Mouse (Mus musculus) forebrain, embryonic 15.5 days (tissue): ENCODE results near the gene Irf6. TPM values are rescaled to one million over a fixed set of nuclear protein-coding genes. Genes with fewer than 3 reads are reported as not detected.

Experiments
- ATAC-seq: fragments of 200-750 bp; cut with Nextera tagmentation; replicated peaks from 2 replicates; pipeline ENCODE4 v1.8.0; 2017; ENCODE audit warnings: mild to moderate bottlenecking, moderate TSS enrichment, moderate library complexity
- H3K27ac ChIP-seq: fragments of 300-500 bp; sonication (generic); replicated peaks from 2 replicates; pipeline ENCODE4 v1.5.1; 2015; ENCODE audit warnings: mild to moderate bottlenecking, inconsistent platforms
- H3K27me3 ChIP-seq: fragments of 300-500 bp; sonication (generic); 2 replicates; pipeline ENCODE4 v1.6.1; 2015; ENCODE audit warnings: inconsistent platforms
- H3K36me3 ChIP-seq: fragments of 300-500 bp; sonication (generic); 2 replicates; pipeline ENCODE4 v1.6.1; 2015; ENCODE audit warnings: mild to moderate bottlenecking, inconsistent platforms
- H3K4me1 ChIP-seq: fragments of 300-500 bp; sonication (generic); 2 replicates; pipeline ENCODE4 v1.6.1; 2015; ENCODE audit warnings: inconsistent platforms
- H3K4me2 ChIP-seq: fragments of 300-500 bp; sonication (generic); replicated peaks from 2 replicates; pipeline ENCODE4 v1.6.1; 2015; ENCODE audit warnings: mild to moderate bottlenecking, inconsistent platforms
- H3K4me3 ChIP-seq: fragments of 300-500 bp; sonication (generic); 2 replicates; pipeline ENCODE4 v1.5.1; 2015; ENCODE audit warnings: mild to moderate bottlenecking, inconsistent platforms
- H3K9ac ChIP-seq: fragments of 300-500 bp; sonication (generic); replicated peaks from 2 replicates; pipeline ENCODE4 v1.6.1; 2015; ENCODE audit warnings: mild to moderate bottlenecking, inconsistent platforms
- H3K9me3 ChIP-seq: fragments of 300-500 bp; sonication (generic); 2 replicates; pipeline ENCODE4 v1.6.1; 2016; ENCODE audit warnings: inconsistent platforms
- WGBS: fragments of 180-500 bp; shearing (Covaris S2); methylation state at CpG from one replicate; pipeline ENCODE4 v1.1.7; 2015; ENCODE audit warnings: mixed read lengths; 5-methylcytosine and 5-hydroxymethylcytosine counted together
- polyA plus RNA-seq: library from polyadenylated mRNA; unstranded; fragments of >200 nt; fragmentation: Nextera tagmentation; extraction: Ambion mirVana; gene quantifications from 2 replicates; pipeline ENCODE4 v1.2.1, GENCODE M21; 2015

Irf6 gene
- 0.52 and 0.79 TPM in 2 replicates for polyA plus RNA-seq

- WGBS, result under 1% methylated on average over 30 of the region's 30 CpGs
- no peak within 1 kb of the TSS for H3K9ac ChIP-seq
- peak; percentile 53; the same call in 1 of the 2 replicates for ATAC-seq
- H3K27ac ChIP-seq, result no peak within 1 kb of the TSS
- peaks cover 13% of the 10 kb centered on the region; the same call in 1 of the 2 replicates for H3K4me1 ChIP-seq
- H3K4me3 ChIP-seq, result 0 out of 2 replicates have a peak within 1 kb of the TSS, but pooled peaks have one; percentile 7
- H3K9me3 ChIP-seq, result no peaks in the 10 kb centered on the region
- no peaks in the 10 kb centered on the region for H3K36me3 ChIP-seq
- H3K4me2 ChIP-seq, result peak within 1 kb of the TSS; percentile 29
- peaks cover 27% of the 10 kb centered on the region for H3K27me3 ChIP-seq
Observed at GRCm38 (mm10) chr1:193152872-193153271, at the start of gene Irf6. Gene Irf6, plus strand, starts transcription at chr1:193153111.

GRCm38 (mm10) chr1:193112093-193112492 lies 40.8 kb upstream of the Irf6 start:
- Histone ChIP-seq H3K27ac (no peak overlapping the region), H3K27me3 (no peaks in the 10 kb centered on the region), H3K4me1 (no peaks in the 10 kb centered on the region), H3K36me3 (peaks cover 94% of the 10 kb centered on the region), H3K9ac (no peak overlapping the region), H3K4me2 (no peak overlapping the region), H3K4me3 (no peak overlapping the region), H3K9me3 (no peaks in the 10 kb centered on the region)
- 92% methylated on average over 9 of the region's 9 CpGs for WGBS
- ATAC-seq, result no peak

GRCm38 (mm10) chr1:193122793-193123192 lies 30.1 kb upstream of the Irf6 start:
- Histone ChIP-seq H3K9ac (no peak overlapping the region), H3K36me3 (peaks cover 85% of the 10 kb centered on the region), H3K27ac (no peak overlapping the region), H3K4me3 (no peak overlapping the region), H3K4me2 (no peak overlapping the region), H3K27me3 (no peaks in the 10 kb centered on the region), H3K4me1 (peaks cover 1% of the 10 kb centered on the region; the same call in 1 of the 2 replicates), H3K9me3 (no peaks in the 10 kb centered on the region)
- ATAC-seq, result no peak
- WGBS, result 93% methylated on average over 7 of the region's 7 CpGs

GRCm38 (mm10) chr1:193123290-193123689 lies 29.6 kb upstream of the Irf6 start:
- H3K27me3 ChIP-seq, result no peaks in the 10 kb centered on the region
- H3K36me3 ChIP-seq, result peaks cover 83% of the 10 kb centered on the region
- peaks cover 5% of the 10 kb centered on the region for H3K4me1 ChIP-seq
- H3K4me2 ChIP-seq, result no peak overlapping the region
- 96% methylated on average over 6 of the region's 6 CpGs for WGBS
- no peak overlapping the region for H3K4me3 ChIP-seq
- no peaks in the 10 kb centered on the region for H3K9me3 ChIP-seq
- ATAC-seq, result no peak
- no peak overlapping the region for H3K9ac ChIP-seq
- no peak overlapping the region for H3K27ac ChIP-seq

GRCm38 (mm10) chr1:193125835-193126234 lies 27.1 kb upstream of the Irf6 start:
- no peak overlapping the region for H3K4me3 ChIP-seq
- ATAC-seq, result no peak
- peaks cover 60% of the 10 kb centered on the region for H3K36me3 ChIP-seq
- no peak overlapping the region for H3K4me2 ChIP-seq
- peaks cover 17% of the 10 kb centered on the region for H3K4me1 ChIP-seq
- no peaks in the 10 kb centered on the region for H3K27me3 ChIP-seq
- H3K9me3 ChIP-seq, result no peaks in the 10 kb centered on the region
- WGBS, result 75% methylated on average over 4 of the region's 4 CpGs
- no peak overlapping the region for H3K27ac ChIP-seq
- H3K9ac ChIP-seq, result no peak overlapping the region

- H3K27me3 ChIP-seq, result no peaks in the 10 kb centered on the region
- H3K36me3 ChIP-seq, result peaks cover 37% of the 10 kb centered on the region
- no peak overlapping the region for H3K4me2 ChIP-seq
- H3K27ac ChIP-seq, result no peak overlapping the region
- no peak overlapping the region for H3K4me3 ChIP-seq
- no peak for ATAC-seq
- peaks cover 17% of the 10 kb centered on the region for H3K4me1 ChIP-seq
- WGBS, result 95% methylated on average over 6 of the region's 6 CpGs
- H3K9ac ChIP-seq, result no peak overlapping the region
- H3K9me3 ChIP-seq, result no peaks in the 10 kb centered on the region
Observed at GRCm38 (mm10) chr1:193128055-193128454, 24.9 kb upstream of the Irf6 start.

GRCm38 (mm10) chr1:193129321-193129720 lies 23.6 kb upstream of the Irf6 start:
- no peak for ATAC-seq
- H3K27me3 ChIP-seq, result no peaks in the 10 kb centered on the region
- peak overlapping the region; percentile 51 for H3K4me2 ChIP-seq
- peak overlapping the region; percentile 86 for H3K4me3 ChIP-seq
- peaks cover 17% of the 10 kb centered on the region for H3K4me1 ChIP-seq
- no peaks in the 10 kb centered on the region for H3K9me3 ChIP-seq
- 33% methylated on average over 5 of the region's 5 CpGs for WGBS
- H3K27ac ChIP-seq, result no peak overlapping the region
- peak overlapping the region; percentile 73 for H3K9ac ChIP-seq
- H3K36me3 ChIP-seq, result peaks cover 25% of the 10 kb centered on the region

- H3K4me2 ChIP-seq, result peak within 1 kb of the TSS; percentile 51
- ATAC-seq, result peak; percentile 94
Observed at GRCm38 (mm10) chr1:193129786-193130455, 23.0 kb upstream of the Irf6 start, which contains the start of gene Diexf. Gene Diexf, minus strand, starts transcription at chr1:193130272.

GRCm38 (mm10) chr1:193130456-193130825 lies 22.5 kb upstream of the Irf6 start:
- Histone ChIP-seq H3K27me3 (no peaks in the 10 kb centered on the region), H3K36me3 (peaks cover 19% of the 10 kb centered on the region), H3K4me2 (peak overlapping the region; percentile 51), H3K4me1 (peaks cover 17% of the 10 kb centered on the region), H3K9me3 (no peaks in the 10 kb centered on the region), H3K4me3 (peak overlapping the region; percentile 86), H3K9ac (peak overlapping the region; percentile 54), H3K27ac (peak overlapping the region; percentile 73)
- 23% methylated on average over 11 of the region's 11 CpGs for WGBS
- ATAC-seq, result peak; percentile 82

More at GRCm38 (mm10) chr1:193129786-193130455, 23.0 kb upstream of the Irf6 start, which contains the start of gene Diexf:
- no peaks in the 10 kb centered on the region for H3K27me3 ChIP-seq
- under 1% methylated on average over 61 of the region's 61 CpGs for WGBS
- peak within 1 kb of the TSS; percentile 86 for H3K4me3 ChIP-seq
- H3K27ac ChIP-seq, result peak within 1 kb of the TSS; percentile 73
- no peaks in the 10 kb centered on the region for H3K9me3 ChIP-seq
- H3K9ac ChIP-seq, result peak within 1 kb of the TSS; percentile 73
- peaks cover 21% of the 10 kb centered on the region for H3K36me3 ChIP-seq
- peaks cover 17% of the 10 kb centered on the region for H3K4me1 ChIP-seq

GRCm38 (mm10) chr1:193130839-193131238 lies 22.1 kb upstream of the Irf6 start:
- Histone ChIP-seq H3K9me3 (no peaks in the 10 kb centered on the region), H3K9ac (peak overlapping the region; percentile 54), H3K4me3 (peak overlapping the region; percentile 86; the same call in 1 of the 2 replicates), H3K27ac (peak overlapping the region; percentile 73), H3K4me1 (peaks cover 17% of the 10 kb centered on the region), H3K4me2 (peak overlapping the region; percentile 51), H3K27me3 (no peaks in the 10 kb centered on the region), H3K36me3 (peaks cover 19% of the 10 kb centered on the region)
- peak; percentile 28 for ATAC-seq
- WGBS, result 88% methylated on average over 8 of the region's 8 CpGs

- no peak for ATAC-seq
- Histone ChIP-seq H3K27me3 (no peaks in the 10 kb centered on the region), H3K4me2 (no peak overlapping the region), H3K4me3 (no peak overlapping the region), H3K36me3 (peaks cover 17% of the 10 kb centered on the region), H3K27ac (no peak overlapping the region), H3K4me1 (peaks cover 17% of the 10 kb centered on the region), H3K9ac (no peak overlapping the region), H3K9me3 (no peaks in the 10 kb centered on the region)
- 87% methylated on average over 6 of the region's 6 CpGs for WGBS
Observed at GRCm38 (mm10) chr1:193131311-193131948, 21.5 kb upstream of the Irf6 start.

- Histone ChIP-seq H3K4me1 (peaks cover 17% of the 10 kb centered on the region), H3K9ac (no peak overlapping the region), H3K27me3 (no peaks in the 10 kb centered on the region), H3K27ac (no peak overlapping the region), H3K4me2 (no peak overlapping the region), H3K9me3 (no peaks in the 10 kb centered on the region), H3K36me3 (peaks cover 8% of the 10 kb centered on the region; the same call in 1 of the 2 replicates), H3K4me3 (no peak overlapping the region)
- no peak for ATAC-seq
Observed at GRCm38 (mm10) chr1:193132385-193132784, 20.5 kb upstream of the Irf6 start.
